Mouse (Mus musculus) forebrain, embryonic 12.5 days (tissue): Measurements from ENCODE around the gene Zfand2a. TPM values are rescaled to one million over a fixed set of nuclear protein-coding genes. Genes with fewer than 3 reads are reported as not detected.

ENCODE experiments used
- ATAC-seq: fragments of 200-750 bp; cut with Nextera tagmentation; 2 replicates; pipeline ENCODE4 v1.8.0; 2017; ENCODE audit warnings: moderate TSS enrichment; ENCODE audit not compliant: low FRiP score
- H3K27ac ChIP-seq: fragments of 300-500 bp; sonication (generic); 2 replicates; pipeline ENCODE4 v1.5.1; 2016; ENCODE audit warnings: mild to moderate bottlenecking
- H3K27me3 ChIP-seq: fragments of 300-500 bp; sonication (generic); 2 replicates; pipeline ENCODE4 v1.6.1; 2016; ENCODE audit warnings: mild to moderate bottlenecking
- H3K36me3 ChIP-seq: fragments of 300-500 bp; sonication (generic); replicated peaks from 2 replicates; pipeline ENCODE4 v1.6.1; 2016; ENCODE audit warnings: mild to moderate bottlenecking
- H3K4me1 ChIP-seq: fragments of 300-500 bp; sonication (generic); 2 replicates; pipeline ENCODE4 v1.6.1; 2016
- H3K4me2 ChIP-seq: fragments of 300-500 bp; sonication (generic); 2 replicates; pipeline ENCODE4 v1.6.1; 2016; ENCODE audit warnings: mild to moderate bottlenecking, moderate library complexity
- H3K4me3 ChIP-seq: fragments of 300-500 bp; sonication (generic); replicated peaks from 2 replicates; pipeline ENCODE4 v1.5.1; 2016; ENCODE audit warnings: mild to moderate bottlenecking
- H3K9ac ChIP-seq: fragments of 300-500 bp; sonication (generic); 2 replicates; pipeline ENCODE4 v1.6.1; 2016; ENCODE audit warnings: mild to moderate bottlenecking
- H3K9me3 ChIP-seq: fragments of 300-500 bp; sonication (generic); 2 replicates; pipeline ENCODE4 v1.6.1; 2016
- WGBS: fragments of 180-500 bp; shearing (Covaris S2); methylation state at CpG from one replicate; pipeline ENCODE4 v1.1.7; 2016; 5-methylcytosine and 5-hydroxymethylcytosine counted together
- polyA plus RNA-seq: library from polyadenylated mRNA; unstranded; fragments of >200 nt; fragmentation: Nextera tagmentation; extraction: Ambion mirVana; gene quantifications from 2 replicates; pipeline ENCODE4 v1.2.1, GENCODE M21; 2016

Gene Zfand2a
- polyA plus RNA-seq, 1 experiment from 2014 or later: 10.4 TPM

- Histone ChIP-seq H3K9me3 (no peaks in the 10 kb centered on the region), H3K4me1 (peaks cover 20% of the 10 kb centered on the region), H3K9ac (peak within 1 kb of the TSS; percentile 63), H3K27me3 (peaks cover 8% of the 10 kb centered on the region; the same call in 1 of the 2 replicates), H3K4me3 (peak within 1 kb of the TSS; percentile 71), H3K4me2 (peak within 1 kb of the TSS; percentile 83), H3K36me3 (no peaks in the 10 kb centered on the region; the same call in 1 of the 2 replicates), H3K27ac (no peak within 1 kb of the TSS)
- WGBS: 3% methylated on average over 42 of the region's 42 CpGs
- peak; percentile 99 for ATAC-seq
Observed at GRCm38 (mm10) chr5:139460384-139461067, 23.8 kb downstream of the Zfand2a start, which contains the start of gene 3110082I17Rik. Gene 3110082I17Rik (minus strand): TSS chr5:139460527.

DNA sequence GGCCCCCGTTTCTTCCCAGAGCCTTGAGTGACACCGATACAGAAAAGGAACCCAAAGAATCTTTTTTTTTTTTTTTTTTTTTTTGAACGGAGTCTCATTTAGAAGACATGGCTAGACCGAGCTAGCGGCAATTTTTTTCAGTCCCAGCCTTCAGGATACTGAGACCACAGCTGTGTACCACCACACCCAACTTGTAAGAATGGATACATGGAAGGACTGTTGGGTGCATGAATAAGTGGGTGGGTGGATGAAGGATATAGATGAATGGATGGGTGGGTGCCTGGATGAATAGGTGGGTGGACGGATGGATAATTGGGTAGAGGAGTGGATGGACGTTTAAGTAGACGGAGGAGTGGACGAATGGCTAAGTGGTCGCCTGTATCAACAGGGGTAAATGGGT, 24.4 kb downstream of the Zfand2a start:
- H3K4me1 ChIP-seq: peaks cover 20% of the 10 kb centered on the region
- peak overlapping the region; percentile 83 for H3K4me2 ChIP-seq
- peaks cover 8% of the 10 kb centered on the region; the same call in 1 of the 2 replicates for H3K27me3 ChIP-seq
- ATAC-seq: peak; percentile 56
- peak overlapping the region; percentile 71 for H3K4me3 ChIP-seq
- peak overlapping the region; percentile 63 for H3K9ac ChIP-seq
- peaks cover 3% of the 10 kb centered on the region for H3K36me3 ChIP-seq
- no peak overlapping the region for H3K27ac ChIP-seq
- H3K9me3 ChIP-seq: no peaks in the 10 kb centered on the region
- 9% methylated on average over 10 of the region's 10 CpGs for WGBS

- no peak overlapping the region for H3K4me3 ChIP-seq
- no peak for ATAC-seq
- WGBS: 94% methylated on average over 8 of the region's 8 CpGs
- no peak overlapping the region for H3K4me2 ChIP-seq
- 0 out of 2 replicates have a peak, but pooled peaks cover 3% of the 10 kb centered on the region for H3K27me3 ChIP-seq
- H3K27ac ChIP-seq: no peak overlapping the region
- no peak overlapping the region for H3K9ac ChIP-seq
- no peaks in the 10 kb centered on the region for H3K9me3 ChIP-seq
- peaks cover 14% of the 10 kb centered on the region for H3K36me3 ChIP-seq
- H3K4me1 ChIP-seq: peaks cover 20% of the 10 kb centered on the region
Observed at GRCm38 (mm10) chr5:139457241-139457640, 27.1 kb downstream of the Zfand2a start.

GRCm38 (mm10) chr5:139455166-139455565, 29.2 kb downstream of the Zfand2a start:
- H3K4me1 ChIP-seq: peaks cover 14% of the 10 kb centered on the region
- H3K9ac ChIP-seq: no peak overlapping the region
- no peak overlapping the region for H3K4me2 ChIP-seq
- no peak for ATAC-seq
- H3K36me3 ChIP-seq: peaks cover 14% of the 10 kb centered on the region
- 93% methylated on average over 12 of the region's 12 CpGs for WGBS
- no peaks in the 10 kb centered on the region for H3K27me3 ChIP-seq
- no peak overlapping the region for H3K4me3 ChIP-seq
- H3K27ac ChIP-seq: no peak overlapping the region
- H3K9me3 ChIP-seq: no peaks in the 10 kb centered on the region

DNA sequence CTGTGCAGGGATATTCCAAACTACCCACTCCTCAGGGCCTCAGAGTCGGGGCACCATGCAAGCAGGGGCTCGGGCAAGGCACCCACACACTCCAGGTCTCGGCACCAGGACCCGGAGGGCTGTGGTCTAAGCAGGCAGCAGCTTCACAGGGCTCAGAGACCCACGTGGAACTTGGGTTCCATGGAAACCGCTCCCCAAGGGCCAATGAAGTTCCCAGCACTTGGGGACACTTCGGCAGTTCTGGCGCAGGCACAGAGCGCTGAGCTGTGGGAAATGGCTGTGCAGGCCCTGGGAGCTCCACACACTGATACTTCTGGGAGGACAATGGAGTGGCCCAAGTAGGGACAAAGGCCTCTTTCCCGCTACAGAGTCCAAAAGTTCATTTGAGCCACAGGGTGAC, 31.3 kb downstream of the Zfand2a start:
- Histone ChIP-seq H3K27me3 (no peaks in the 10 kb centered on the region), H3K9me3 (no peaks in the 10 kb centered on the region), H3K4me3 (no peak overlapping the region), H3K9ac (no peak overlapping the region), H3K4me1 (peaks cover 14% of the 10 kb centered on the region; the same call in 1 of the 2 replicates), H3K27ac (no peak overlapping the region), H3K36me3 (peaks cover 14% of the 10 kb centered on the region), H3K4me2 (no peak overlapping the region)
- ATAC-seq: no peak
- WGBS: 87% methylated on average over 10 of the region's 10 CpGs

DNA sequence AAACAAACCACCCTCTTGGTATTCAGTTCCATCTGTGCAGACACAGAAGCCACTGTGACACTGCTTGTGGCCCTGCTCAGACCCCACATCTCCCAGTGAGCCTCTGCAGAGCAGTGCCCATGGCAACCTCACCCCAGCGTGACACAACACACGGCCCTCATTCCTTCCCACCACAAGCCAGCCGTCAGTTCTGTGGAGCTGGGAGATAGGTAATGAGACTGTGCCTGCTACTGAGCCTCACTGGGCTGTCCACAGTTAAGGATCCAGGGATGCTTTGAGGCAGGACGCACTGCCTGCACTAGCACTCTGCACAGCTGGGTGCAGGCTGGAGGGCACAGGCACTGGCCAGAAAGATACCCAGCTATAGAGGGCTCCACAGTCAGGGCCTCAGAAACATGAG, 34.4 kb downstream of the Zfand2a start:
- Histone ChIP-seq H3K27me3 (no peaks in the 10 kb centered on the region), H3K4me3 (no peak overlapping the region), H3K36me3 (peaks cover 11% of the 10 kb centered on the region), H3K9me3 (no peaks in the 10 kb centered on the region), H3K27ac (peak overlapping the region; percentile 27; the same call in 1 of the 2 replicates), H3K9ac (0 out of 2 replicates have a peak overlapping the region, but pooled peaks have one; percentile 31), H3K4me1 (peaks cover 19% of the 10 kb centered on the region), H3K4me2 (no peak overlapping the region)
- no peak for ATAC-seq
- 62% methylated on average over 4 of the region's 4 CpGs for WGBS

- Histone ChIP-seq H3K4me2 (no peak overlapping the region), H3K4me1 (peaks cover 21% of the 10 kb centered on the region), H3K4me3 (no peak overlapping the region), H3K36me3 (peaks cover 8% of the 10 kb centered on the region), H3K27ac (peak overlapping the region; percentile 27; the same call in 1 of the 2 replicates), H3K9ac (0 out of 2 replicates have a peak overlapping the region, but pooled peaks have one; percentile 31), H3K27me3 (no peaks in the 10 kb centered on the region), H3K9me3 (no peaks in the 10 kb centered on the region)
- no peak for ATAC-seq
- WGBS: 61% methylated on average over 5 of the region's 5 CpGs
Observed at GRCm38 (mm10) chr5:139449161-139449791, 35.1 kb downstream of the Zfand2a start.

DNA sequence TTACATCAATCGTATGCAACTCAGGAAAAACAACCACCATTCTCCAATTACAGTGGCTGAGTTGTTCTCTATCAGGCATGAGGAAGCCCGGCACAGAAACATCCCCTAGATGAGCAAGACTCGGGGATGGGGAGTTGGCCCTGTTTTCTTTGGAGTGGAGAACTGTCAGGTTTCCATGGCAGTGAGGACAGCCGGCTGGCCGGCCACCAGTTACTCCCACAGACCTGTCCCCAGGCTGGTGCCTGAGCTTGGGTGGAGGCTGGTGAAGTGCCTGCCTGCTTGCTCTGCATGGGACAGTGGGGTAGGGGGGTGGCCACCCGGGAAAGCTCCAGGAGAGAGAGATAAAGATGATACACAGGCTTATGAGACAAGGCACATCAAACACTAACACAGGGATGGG, 36.3 kb downstream of the Zfand2a start:
- no peak overlapping the region for H3K27ac ChIP-seq
- no peak for ATAC-seq
- H3K27me3 ChIP-seq: no peaks in the 10 kb centered on the region
- no peak overlapping the region for H3K9ac ChIP-seq
- peaks cover 23% of the 10 kb centered on the region for H3K4me1 ChIP-seq
- WGBS: 80% methylated on average over 6 of the region's 6 CpGs
- peaks cover 6% of the 10 kb centered on the region for H3K36me3 ChIP-seq
- no peaks in the 10 kb centered on the region for H3K9me3 ChIP-seq
- no peak overlapping the region for H3K4me2 ChIP-seq
- no peak overlapping the region for H3K4me3 ChIP-seq

- no peak overlapping the region for H3K27ac ChIP-seq
- H3K36me3 ChIP-seq: no peaks in the 10 kb centered on the region
- H3K4me1 ChIP-seq: peaks cover 26% of the 10 kb centered on the region
- H3K9me3 ChIP-seq: no peaks in the 10 kb centered on the region
- 89% methylated on average over 8 of the region's 8 CpGs for WGBS
- H3K27me3 ChIP-seq: no peaks in the 10 kb centered on the region
- no peak overlapping the region for H3K9ac ChIP-seq
- H3K4me2 ChIP-seq: no peak overlapping the region
- ATAC-seq: no peak
- H3K4me3 ChIP-seq: no peak overlapping the region
Observed at GRCm38 (mm10) chr5:139445258-139445657, 39.1 kb downstream of the Zfand2a start.

DNA sequence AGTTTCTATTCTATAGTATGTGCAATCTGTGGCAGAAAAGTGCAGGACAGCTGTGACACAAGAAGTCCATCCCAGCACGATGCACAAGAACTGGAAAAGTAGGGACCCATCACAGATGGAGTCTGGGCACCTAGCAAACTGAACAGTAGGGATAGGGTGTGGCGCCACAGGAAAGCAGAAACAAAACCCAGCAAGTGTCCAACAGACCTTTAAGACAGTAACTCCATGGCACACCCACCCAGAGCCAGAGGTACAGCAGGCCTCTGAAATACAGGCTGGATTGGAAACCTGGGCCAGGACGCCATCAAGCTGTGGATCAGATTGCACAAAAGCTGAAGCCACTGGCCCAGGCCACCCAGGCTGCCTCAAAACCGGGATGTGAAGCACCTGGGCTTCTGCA, 41.4 kb downstream of the Zfand2a start:
- H3K9me3 ChIP-seq: no peaks in the 10 kb centered on the region
- 91% methylated on average over 4 of the region's 4 CpGs for WGBS

GRCm38 (mm10) chr5:139442428-139442827, 41.9 kb downstream of the Zfand2a start:
- Histone ChIP-seq H3K27me3 (no peaks in the 10 kb centered on the region), H3K4me3 (no peak overlapping the region), H3K27ac (0 out of 2 replicates have a peak overlapping the region, but pooled peaks have one; percentile 31), H3K9ac (no peak overlapping the region), H3K36me3 (no peaks in the 10 kb centered on the region), H3K4me2 (no peak overlapping the region), H3K9me3 (no peaks in the 10 kb centered on the region), H3K4me1 (peaks cover 18% of the 10 kb centered on the region)
- WGBS: 87% methylated on average over 12 of the region's 12 CpGs
- ATAC-seq: no peak

More for the DNA sequence above, 41.4 kb downstream of the Zfand2a start:
- ATAC-seq: no peak
- Histone ChIP-seq H3K36me3 (no peaks in the 10 kb centered on the region), H3K27me3 (no peaks in the 10 kb centered on the region), H3K4me3 (no peak overlapping the region), H3K9ac (no peak overlapping the region), H3K27ac (0 out of 2 replicates have a peak overlapping the region, but pooled peaks have one; percentile 31), H3K4me2 (no peak overlapping the region), H3K4me1 (peaks cover 18% of the 10 kb centered on the region)

- Histone ChIP-seq H3K36me3 (no peaks in the 10 kb centered on the region), H3K4me3 (no peak overlapping the region), H3K4me1 (peaks cover 18% of the 10 kb centered on the region), H3K9ac (no peak overlapping the region), H3K27me3 (no peaks in the 10 kb centered on the region), H3K9me3 (no peaks in the 10 kb centered on the region), H3K27ac (no peak overlapping the region), H3K4me2 (no peak overlapping the region)
- WGBS: 87% methylated on average over 2 of the region's 2 CpGs
- no peak for ATAC-seq
Observed at GRCm38 (mm10) chr5:139441726-139442018, 42.7 kb downstream of the Zfand2a start.
